Mouse (Mus musculus) bone marrow macrophage, adult 2 months (primary cell): ENCODE results near the gene Fam229a. TPM values are rescaled to one million over a fixed set of nuclear protein-coding genes. Genes with fewer than 3 reads are reported as not detected.
"Not testable (repeated sequence)": the region's sequence is repeated elsewhere in the genome, so short reads cannot be mapped to it uniquely, and the experiment has no call there.

ENCODE experiments used
- H3K27ac ChIP-seq: 2 replicates; pipeline ENCODE4 v1.5.1; 2012; ENCODE audit warnings: low read depth, low read length; ENCODE audit not compliant: insufficient read depth
- H3K4me1 ChIP-seq: 2 replicates; pipeline ENCODE4 v1.6.1; 2012; ENCODE audit warnings: low read length; ENCODE audit not compliant: control insufficient read depth, insufficient read depth
- H3K4me3 ChIP-seq: 2 replicates; pipeline ENCODE4 v1.5.1; 2012; ENCODE audit warnings: mild to moderate bottlenecking, low read length, moderate library complexity; ENCODE audit not compliant: insufficient read depth
- CTCF ChIP-seq: IDR thresholded peaks from 2 replicates; pipeline ENCODE4 v1.5.1; 2012; ENCODE audit warnings: low read depth, mild to moderate bottlenecking, low read length, moderate library complexity
- POLR2A ChIP-seq: IDR thresholded peaks from 2 replicates; pipeline ENCODE4 v1.6.1; 2012; ENCODE audit warnings: mild to moderate bottlenecking, low read depth, low read length, borderline replicate concordance
- polyA plus RNA-seq: library from polyadenylated mRNA; stranded (reverse); fragments of >200 nt; gene quantifications from 2 replicates; pipeline ENCODE4 v1.2.4, GENCODE M21; 2012; ENCODE audit not compliant: missing spikeins, insufficient read depth, insufficient read length

Gene Fam229a
- not detected in 2 replicates for polyA plus RNA-seq

- TF ChIP-seq POLR2A = no peak
- no peak for TF ChIP-seq CTCF
- Histone ChIP-seq H3K4me3 (no peak within 1 kb of the TSS), H3K27ac (no peak within 1 kb of the TSS), H3K4me1 (peaks cover 9% of the 10 kb centered on the region)
Observed at GRCm38 (mm10) chr4:129490972-129491880, at the start of gene Fam229a, which contains the start of gene Tssk3. Gene Fam229a, plus strand, starts transcription at chr4:129491190. Gene Tssk3, minus strand, starts transcription at chr4:129491022.

- Histone ChIP-seq H3K4me1 (no peaks in the 10 kb centered on the region), H3K4me3 (no peak overlapping the region), H3K27ac (no peak overlapping the region)
- TF ChIP-seq CTCF (no peak), POLR2A (no peak)
Observed at GRCm38 (mm10) chr4:129447360-129447759, 43.6 kb upstream of the Fam229a start.

GRCm38 (mm10) chr4:129447778-129448563 is 43.0 kb upstream of the Fam229a start:
- Histone ChIP-seq H3K4me3 (no peak overlapping the region), H3K4me1 (no peaks in the 10 kb centered on the region), H3K27ac (no peak overlapping the region)
- no peak for TF ChIP-seq CTCF
- TF ChIP-seq POLR2A = no peak

- TF ChIP-seq CTCF (no peak), POLR2A (no peak)
- Histone ChIP-seq H3K4me1 (no peaks in the 10 kb centered on the region), H3K4me3 (no peak overlapping the region), H3K27ac (no peak overlapping the region)
Observed at GRCm38 (mm10) chr4:129448713-129449112, 42.3 kb upstream of the Fam229a start.

- H3K27ac ChIP-seq = no peak overlapping the region
- TF ChIP-seq CTCF = no peak
- no peak for TF ChIP-seq POLR2A
- no peak overlapping the region for H3K4me3 ChIP-seq
- H3K4me1 ChIP-seq = no peaks in the 10 kb centered on the region
Observed at GRCm38 (mm10) chr4:129450851-129451250, 40.1 kb upstream of the Fam229a start.

GRCm38 (mm10) chr4:129451471-129452169 is 39.4 kb upstream of the Fam229a start:
- Histone ChIP-seq H3K4me1 (no peaks in the 10 kb centered on the region), H3K4me3 (no peak overlapping the region)
- TF ChIP-seq CTCF (no peak), POLR2A (no peak)

GRCm38 (mm10) chr4:129455265-129455664 is 35.7 kb upstream of the Fam229a start:
- H3K4me1 ChIP-seq = no peaks in the 10 kb centered on the region
- H3K27ac ChIP-seq = no peak overlapping the region
- TF ChIP-seq POLR2A (no peak), CTCF (peak; percentile 14; the same call in 1 of the 2 replicates)
- H3K4me3 ChIP-seq = no peak overlapping the region

More at GRCm38 (mm10) chr4:129451471-129452169, 39.4 kb upstream of the Fam229a start:
- no peak overlapping the region for H3K27ac ChIP-seq

GRCm38 (mm10) chr4:129456126-129456525 is 34.9 kb upstream of the Fam229a start:
- Histone ChIP-seq H3K4me1 (no peaks in the 10 kb centered on the region), H3K4me3 (no peak overlapping the region), H3K27ac (no peak overlapping the region)
- TF ChIP-seq CTCF = no peak
- TF ChIP-seq POLR2A = no peak

- H3K4me3 ChIP-seq, H3K27ac ChIP-seq, H3K4me1 ChIP-seq: not testable (repeated sequence)
Observed at GRCm38 (mm10) chr4:129457311-129457710, 33.7 kb upstream of the Fam229a start.
